Mouse (Mus musculus) gastrocnemius, adult 2 months (tissue): ENCODE data around the gene Nt5c2. TPM values are rescaled to one million over a fixed set of nuclear protein-coding genes. Genes with fewer than 3 reads are reported as not detected.

Experiments used
- DNase-seq: peaks from one replicate; pipeline ENCODE4 v3.0.0; 2022
- H3K27ac ChIP-seq: fragments of 200-600 bp; 2 replicates; pipeline ENCODE4 v1.8.1; 2022; ENCODE audit warnings: mild to moderate bottlenecking
- H3K4me3 ChIP-seq: fragments of 200-600 bp; 2 replicates; pipeline ENCODE4 v1.8.1; 2022; ENCODE audit warnings: mild to moderate bottlenecking, moderate library complexity
- CTCF ChIP-seq: fragments of 200-600 bp; IDR thresholded peaks from 2 replicates; pipeline ENCODE4 v1.8.1; 2022; ENCODE audit warnings: antibody characterized with exemption, mild to moderate bottlenecking, moderate library complexity
- intact Hi-C: fragments of 180-260 bp; cut with DNase I; formaldehyde crosslinking; loops from one replicate; pipeline ENCODE4 v1.15.1; 2025
- total RNA-seq, 2 experiments: library from RNA; stranded (reverse); gene quantifications; 2 replicates each; pipeline ENCODE4 v1.2.3; 2021

Gene Nt5c2
- total RNA-seq, 2 experiments from 2014 or later, result 9.5 to 18.2 TPM

DNA sequence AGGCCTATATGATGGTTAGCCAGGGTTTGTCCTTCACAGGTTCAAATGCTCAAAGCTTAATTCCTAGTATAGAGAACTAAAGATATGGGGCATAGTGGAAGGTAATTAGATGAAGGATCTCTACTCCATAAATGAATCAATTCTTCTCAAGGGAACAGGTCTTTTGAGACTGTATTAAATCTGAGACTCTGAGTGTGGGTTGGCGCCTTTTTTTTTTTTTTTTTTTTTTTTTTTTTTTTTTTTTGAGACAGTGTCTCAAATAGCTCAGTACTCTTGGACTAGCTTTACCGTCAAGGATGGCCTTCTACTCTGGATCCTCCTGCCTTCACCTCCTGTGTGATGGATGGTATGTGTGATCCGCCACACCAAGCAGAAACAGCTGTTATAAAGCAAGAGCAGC, 21.6 kb upstream of the Nt5c2 start:
- no peak overlapping the region for H3K27ac ChIP-seq
- no peak for DNase-seq
- no peak overlapping the region for H3K4me3 ChIP-seq
- intact Hi-C loops, result no loop called here
- no peak for TF ChIP-seq CTCF

DNA sequence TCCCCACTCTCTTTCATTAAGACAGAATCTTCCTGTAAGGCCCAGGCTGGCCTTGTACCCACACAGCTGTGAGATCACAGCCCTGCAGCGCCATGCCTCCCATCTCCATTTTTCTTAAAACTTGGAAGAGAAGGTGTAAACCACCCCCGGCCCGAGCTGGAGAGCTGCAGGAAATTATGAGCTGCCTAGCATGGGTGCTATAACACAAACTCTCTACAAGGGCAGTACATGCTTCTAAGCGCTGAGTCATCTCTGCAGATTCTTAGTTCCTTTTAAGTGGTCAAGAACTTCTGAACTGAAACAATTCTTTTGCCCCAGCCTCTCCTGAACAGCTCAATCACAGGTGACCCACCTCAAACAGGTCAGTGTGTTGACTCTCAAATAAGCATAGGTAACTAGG, 20.0 kb upstream of the Nt5c2 start:
- no peak for TF ChIP-seq CTCF
- intact Hi-C loops, result no loop called here
- Histone ChIP-seq H3K27ac (no peak overlapping the region), H3K4me3 (no peak overlapping the region)
- DNase-seq, result no peak

- TF ChIP-seq CTCF, result no peak
- H3K27ac ChIP-seq, result no peak overlapping the region
- intact Hi-C loops, result no loop called here
- DNase-seq, result no peak
- no peak overlapping the region for H3K4me3 ChIP-seq
These were observed 16.8 kb upstream of the Nt5c2 start for GRCm38 (mm10) chr19:47031770-47032169.

DNA sequence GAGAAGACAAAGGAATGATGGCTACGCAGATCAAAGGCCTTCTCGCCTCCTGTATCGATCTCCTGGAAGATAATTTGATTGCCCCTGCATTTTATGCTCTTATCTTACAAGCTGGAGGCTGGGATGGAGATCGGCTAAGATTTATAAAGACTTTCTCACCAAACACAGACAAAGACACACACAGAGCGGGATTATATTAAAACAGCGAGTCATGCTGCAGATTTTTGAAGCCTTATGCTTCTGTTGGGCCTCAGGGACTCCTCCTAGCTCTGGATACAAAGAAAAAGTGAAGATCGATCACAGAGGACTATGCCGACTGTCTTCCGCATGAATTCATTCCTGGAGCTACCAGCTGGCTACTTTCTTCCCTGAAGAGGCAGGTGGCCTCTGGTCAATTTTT, 14.8 kb upstream of the Nt5c2 start:
- H3K4me3 ChIP-seq, result no peak overlapping the region
- intact Hi-C loops, result no loop called here
- H3K27ac ChIP-seq, result no peak overlapping the region
- no peak for TF ChIP-seq CTCF
- no peak for DNase-seq

DNA sequence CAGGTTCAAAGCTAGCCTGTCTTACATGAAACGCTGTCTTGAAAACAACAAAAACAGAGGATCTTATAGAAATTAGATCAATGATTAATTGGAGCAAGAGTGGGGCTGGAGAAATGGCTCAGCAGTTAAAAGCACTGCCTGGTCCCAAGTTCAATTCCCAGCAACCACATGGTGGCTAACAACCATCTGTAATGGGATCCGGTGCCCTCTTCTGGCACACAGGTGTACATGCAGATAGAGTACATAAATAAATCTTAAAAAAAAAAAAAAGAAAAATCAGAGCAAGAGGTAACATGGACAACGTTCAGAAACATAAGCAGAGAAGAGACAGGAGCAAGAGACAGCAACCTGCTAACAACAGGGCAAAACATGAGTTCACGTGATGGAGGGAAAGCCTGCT, 11.6 kb upstream of the Nt5c2 start:
- Histone ChIP-seq H3K4me3 (no peak overlapping the region), H3K27ac (no peak overlapping the region)
- intact Hi-C loops, result no loop called here
- no peak for TF ChIP-seq CTCF
- DNase-seq, result no peak

GRCm38 (mm10) chr19:47024954-47025353, 10.0 kb upstream of the Nt5c2 start:
- intact Hi-C loops, result no loop called here
- Histone ChIP-seq H3K4me3 (no peak overlapping the region), H3K27ac (no peak overlapping the region)
- TF ChIP-seq CTCF, result no peak
- no peak for DNase-seq

GRCm38 (mm10) chr19:47023546-47023945, 8.6 kb upstream of the Nt5c2 start:
- Histone ChIP-seq H3K27ac (no peak overlapping the region), H3K4me3 (no peak overlapping the region)
- DNase-seq, result no peak
- intact Hi-C loops, result no loop called here
- TF ChIP-seq CTCF, result no peak

DNA sequence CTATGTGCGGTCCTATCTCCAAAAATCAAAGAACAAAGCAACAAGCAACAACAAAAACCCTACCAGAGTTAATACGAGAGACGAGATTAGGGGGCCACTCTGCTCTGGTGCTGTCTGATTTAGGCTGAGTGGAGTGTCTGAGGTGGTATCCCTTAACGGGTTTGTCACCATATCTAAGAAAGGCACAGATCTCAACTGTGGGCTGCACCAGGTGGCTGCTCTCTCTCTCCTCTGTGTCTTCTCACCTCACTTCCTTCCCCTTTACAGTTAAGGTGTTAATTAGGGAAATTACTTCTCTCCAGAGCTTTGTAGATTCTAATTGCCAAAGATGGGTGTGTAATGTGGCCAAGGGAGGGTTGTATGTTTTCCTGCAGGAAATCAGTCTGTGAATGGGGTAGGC, 7.8 kb upstream of the Nt5c2 start:
- H3K4me3 ChIP-seq, result no peak overlapping the region
- no peak for DNase-seq
- intact Hi-C loops, result no loop called here
- H3K27ac ChIP-seq, result no peak overlapping the region
- no peak for TF ChIP-seq CTCF

DNA sequence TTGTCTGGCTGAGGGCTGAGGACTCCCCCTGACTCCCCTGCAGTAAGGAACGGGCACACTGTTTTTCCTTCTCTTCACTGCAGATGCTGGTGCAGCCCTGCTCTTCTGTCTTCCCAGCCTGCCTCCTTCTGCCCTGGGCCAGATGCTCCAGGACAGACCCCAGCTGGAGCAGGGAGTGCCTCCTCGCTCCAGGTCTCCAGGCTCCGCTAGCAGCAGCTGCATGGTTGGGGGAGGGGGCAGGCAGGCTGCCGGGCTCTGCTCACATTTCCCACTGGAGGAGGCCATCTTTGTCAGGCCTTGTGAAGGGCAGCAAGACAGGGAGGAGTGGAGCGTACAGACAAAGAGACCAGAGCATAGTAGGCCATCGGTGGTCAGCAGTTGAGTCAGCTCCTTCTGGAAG, 4.4 kb upstream of the Nt5c2 start:
- Histone ChIP-seq H3K27ac (no peak overlapping the region), H3K4me3 (no peak overlapping the region)
- no peak for TF ChIP-seq CTCF
- no peak for DNase-seq
- intact Hi-C loops, result no loop called here

DNA sequence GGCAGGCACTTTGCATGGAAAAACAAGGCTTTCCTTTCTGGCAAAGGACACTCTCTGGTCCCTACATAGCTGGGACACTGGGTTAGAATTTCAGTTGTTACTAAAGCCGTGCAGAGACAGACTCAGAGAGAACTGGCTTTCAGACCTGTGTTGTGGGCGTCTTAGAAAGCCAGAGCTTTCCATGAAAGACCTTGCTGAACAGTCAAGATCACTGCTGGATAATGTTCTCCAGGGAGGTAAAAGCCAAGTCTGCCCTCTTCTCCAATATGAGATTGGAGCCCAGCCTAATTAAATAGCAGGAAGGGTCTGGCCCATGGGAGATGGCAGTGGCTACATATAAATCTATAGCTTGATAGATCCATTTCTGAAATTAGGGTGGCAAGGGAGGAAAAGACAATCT, 3.4 kb upstream of the Nt5c2 start:
- Histone ChIP-seq H3K4me3 (no peak overlapping the region), H3K27ac (no peak overlapping the region)
- no peak for DNase-seq
- intact Hi-C loops, result no loop called here
- TF ChIP-seq CTCF, result no peak

DNA sequence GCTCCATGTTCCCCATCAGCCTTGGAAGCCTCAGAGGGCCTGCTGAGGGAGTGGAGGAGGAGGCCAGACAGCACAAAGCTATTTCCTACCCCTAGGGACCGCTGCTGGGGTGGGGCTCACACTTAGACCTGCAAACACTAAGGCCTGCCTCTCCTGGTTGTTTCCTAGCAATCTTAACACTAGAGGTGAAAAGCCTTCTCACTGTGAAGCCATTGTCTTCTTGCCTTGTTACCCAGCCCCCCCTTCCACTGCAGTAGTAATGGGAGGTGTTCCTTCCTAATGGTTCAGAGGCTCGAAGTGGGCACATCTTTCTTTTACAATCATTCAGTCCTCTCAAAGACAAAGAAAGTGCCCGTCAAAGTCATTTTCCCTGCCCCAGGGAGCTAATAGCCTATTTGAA, 2.9 kb upstream of the Nt5c2 start:
- H3K27ac ChIP-seq, result no peak overlapping the region
- no peak for TF ChIP-seq CTCF
- no peak overlapping the region for H3K4me3 ChIP-seq
- DNase-seq, result no peak
- intact Hi-C loops, result no loop called here

- H3K4me3 ChIP-seq, result no peak overlapping the region
- no peak overlapping the region for H3K27ac ChIP-seq
- intact Hi-C loops, result no loop called here
- peak; percentile 83 for DNase-seq
- no peak for TF ChIP-seq CTCF
These were observed 1.5 kb upstream of the Nt5c2 start for GRCm38 (mm10) chr19:47016487-47016886.

GRCm38 (mm10) chr19:47015965-47016364, 1.0 kb upstream of the Nt5c2 start:
- H3K4me3 ChIP-seq, result no peak overlapping the region
- intact Hi-C loops, result no loop called here
- H3K27ac ChIP-seq, result no peak overlapping the region
- DNase-seq, result no peak
- no peak for TF ChIP-seq CTCF

DNA sequence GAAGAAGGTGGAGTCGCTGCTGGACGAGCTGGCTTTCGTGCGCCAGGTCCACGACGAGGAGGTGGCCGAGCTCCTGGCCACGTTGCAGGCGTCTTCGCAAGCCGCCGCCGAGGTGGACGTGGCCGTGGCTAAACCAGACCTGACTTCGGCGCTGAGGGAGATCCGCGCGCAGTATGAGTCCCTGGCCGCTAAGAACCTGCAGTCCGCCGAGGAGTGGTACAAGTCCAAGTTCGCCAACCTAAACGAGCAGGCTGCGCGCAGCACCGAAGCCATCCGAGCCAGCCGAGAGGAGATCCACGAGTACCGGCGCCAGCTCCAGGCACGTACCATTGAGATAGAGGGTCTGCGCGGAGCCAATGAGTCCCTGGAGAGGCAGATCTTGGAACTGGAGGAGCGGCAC, 443 bp upstream of the Nt5c2 start:
- intact Hi-C loops, result no loop called here
- DNase-seq, result no peak
- no peak for TF ChIP-seq CTCF
- peak overlapping the region; percentile 55 for H3K4me3 ChIP-seq
- no peak overlapping the region for H3K27ac ChIP-seq

GRCm38 (mm10) chr19:47014159-47014446, 850 bp downstream of the Nt5c2 start:
- no peak for DNase-seq
- TF ChIP-seq CTCF, result no peak
- intact Hi-C loops, result no loop called here
- Histone ChIP-seq H3K4me3 (no peak overlapping the region; the same call in 1 of the 2 replicates), H3K27ac (no peak overlapping the region)
